Mouse (Mus musculus) gastrocnemius, adult 8-10 months (tissue): Measurements from ENCODE around the gene Aass. TPM values are rescaled to one million over a fixed set of nuclear protein-coding genes. Genes with fewer than 3 reads are reported as not detected.

Source experiments
- DNase-seq, 2 experiments: peaks; one replicate each; pipeline ENCODE4 v3.0.0; 2022; ENCODE audit warnings: low spot score in 2 of 2
- total RNA-seq, 4 experiments: library from RNA; stranded (reverse); gene quantifications; 2 replicates each; pipeline ENCODE4 v1.2.4; 2022

Aass gene
- total RNA-seq, 4 experiments from 2014 or later: 0.07 to 0.46 (median 0.31) TPM

DNA sequence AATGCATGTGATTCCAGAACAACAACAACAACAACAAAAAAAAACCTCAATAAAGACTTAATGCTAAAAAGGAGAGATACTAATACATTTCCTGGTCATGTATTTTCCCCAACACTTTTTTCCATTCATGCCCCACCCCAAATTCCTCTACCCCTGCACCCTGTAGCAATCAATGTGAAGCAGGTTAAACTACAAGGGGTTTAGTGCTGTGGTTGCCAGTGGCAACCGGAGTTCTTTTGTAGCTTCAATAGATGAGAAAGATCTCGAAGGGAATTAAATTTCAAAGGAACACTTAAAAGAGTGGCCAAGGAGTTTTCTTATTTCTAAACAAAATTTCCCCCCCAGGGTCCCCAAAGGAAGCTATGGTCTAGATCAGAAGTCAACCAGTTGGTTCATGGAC is 56.7 kb downstream of the Aass start:
- no peak for DNase-seq

DNA sequence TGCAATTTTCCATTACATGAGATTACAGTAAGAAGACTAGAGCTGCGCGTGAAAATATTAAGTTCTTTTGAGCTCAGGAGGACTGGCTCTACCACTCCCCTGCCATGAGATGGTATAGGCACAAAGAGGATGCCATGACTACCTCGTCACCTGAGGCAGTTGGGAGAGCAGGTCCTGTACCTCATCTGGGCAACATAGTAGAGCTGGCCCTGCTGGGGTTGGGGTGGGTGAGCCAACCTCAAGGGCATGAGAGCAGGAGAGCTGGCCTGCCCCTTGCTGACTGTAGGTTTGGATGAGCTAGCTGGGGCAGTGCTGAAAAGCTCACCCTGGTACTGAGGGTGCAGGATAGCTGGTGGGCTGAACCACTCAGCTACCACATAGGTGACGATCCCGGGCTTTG is 77.1 kb downstream of the Aass start:
- no peak for DNase-seq

DNA sequence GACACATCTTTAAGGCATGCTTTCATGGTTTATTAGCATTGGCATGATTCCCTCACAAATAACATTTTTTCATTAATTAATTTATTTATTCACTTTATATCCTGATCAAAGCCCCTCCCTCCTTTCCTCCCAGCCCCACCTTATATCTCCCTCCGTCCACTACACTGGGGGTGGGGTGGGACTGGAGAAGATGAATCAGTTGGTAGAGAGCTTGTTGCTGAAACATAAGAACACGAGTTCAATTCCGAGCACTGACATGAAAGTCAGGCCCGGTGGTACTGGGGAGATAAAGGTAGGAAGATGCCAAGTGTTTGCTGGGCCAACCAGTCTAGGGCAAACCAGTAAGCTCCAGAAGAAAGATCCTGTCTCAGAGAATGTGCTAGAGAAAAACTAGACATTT is 84.0 kb downstream of the Aass start:
- DNase-seq: no peak

DNA sequence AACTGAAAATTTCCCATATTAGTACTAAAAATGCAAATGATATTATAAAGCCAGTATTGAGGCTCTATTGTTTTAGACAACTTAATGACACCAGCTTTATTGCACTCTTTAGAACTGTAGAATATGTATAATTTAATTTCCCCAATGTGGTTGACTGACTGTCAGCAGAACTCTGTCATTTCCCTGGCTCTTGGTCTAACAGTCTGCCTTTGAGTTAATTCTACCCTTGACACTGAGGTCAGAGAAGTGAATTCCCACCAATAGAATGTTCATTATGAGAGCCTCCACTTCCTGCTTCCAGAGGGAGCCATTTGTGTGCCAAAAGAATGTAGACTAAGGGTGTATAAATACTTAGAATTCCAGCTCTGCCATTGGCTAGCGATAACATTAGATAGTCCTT is 104.5 kb downstream of the Aass start:
- DNase-seq: no peak

Other genes with a start within 250 kb of the Aass start
- not detected for gene Fezf1, start 115.4 kb upstream of the Aass start, total RNA-seq